Mouse (Mus musculus) urinary bladder, postnatal 25 days (tissue): ENCODE data around the gene Xylt2.
"Not testable (repeated sequence)": the region's sequence is repeated elsewhere in the genome, so short reads cannot be mapped to it uniquely, and the experiment has no call there.

Source experiments
- DNase-seq: peaks from one replicate; pipeline ENCODE4 v3.0.0; 2022; ENCODE audit warnings: low spot score

Xylt2 gene

GRCm38 (mm10) chr11:94676754-94677606 lies at the start of gene Xylt2:
Gene Xylt2 (minus strand): TSS chr11:94677515.
- peak; percentile 91 for DNase-seq

- DNase-seq, result no peak
Observed at GRCm38 (mm10) chr11:94719216-94719615, 41.9 kb upstream of the Xylt2 start.

- no peak for DNase-seq
Observed at GRCm38 (mm10) chr11:94718113-94718909, 41.0 kb upstream of the Xylt2 start.

- no peak for DNase-seq
Observed at GRCm38 (mm10) chr11:94717239-94717638, 39.9 kb upstream of the Xylt2 start.

GRCm38 (mm10) chr11:94716754-94717153 lies 39.4 kb upstream of the Xylt2 start:
- no peak for DNase-seq

- no peak for DNase-seq
Observed at GRCm38 (mm10) chr11:94715622-94716021, 38.3 kb upstream of the Xylt2 start.

GRCm38 (mm10) chr11:94713246-94713860 lies 36.0 kb upstream of the Xylt2 start:
- no peak for DNase-seq

GRCm38 (mm10) chr11:94704472-94704871 lies 27.2 kb upstream of the Xylt2 start, which contains the start of gene Gm11541:
Gene Gm11541 (minus strand): TSS chr11:94704499.
- DNase-seq, result no peak

GRCm38 (mm10) chr11:94704020-94704419 lies 26.7 kb upstream of the Xylt2 start:
- DNase-seq, result no peak

- DNase-seq, result no peak
Observed at GRCm38 (mm10) chr11:94702216-94702610, 24.9 kb upstream of the Xylt2 start.

- no peak for DNase-seq
Observed at GRCm38 (mm10) chr11:94701401-94702215, 24.3 kb upstream of the Xylt2 start.

- no peak for DNase-seq
Observed at GRCm38 (mm10) chr11:94699399-94699798, 22.1 kb upstream of the Xylt2 start.

- DNase-seq, result no peak
Observed at GRCm38 (mm10) chr11:94697703-94698464, 20.6 kb upstream of the Xylt2 start.

GRCm38 (mm10) chr11:94697140-94697539 lies 19.8 kb upstream of the Xylt2 start:
- DNase-seq, result no peak

GRCm38 (mm10) chr11:94695508-94695907 lies 18.2 kb upstream of the Xylt2 start:
- no peak for DNase-seq

- not testable (repeated sequence) for DNase-seq
Observed at GRCm38 (mm10) chr11:94692502-94692901, 15.2 kb upstream of the Xylt2 start.

- DNase-seq, result no peak
Observed at GRCm38 (mm10) chr11:94687178-94687577, 9.9 kb upstream of the Xylt2 start.

GRCm38 (mm10) chr11:94682427-94682826 lies 5.1 kb upstream of the Xylt2 start:
- DNase-seq, result no peak

- no peak for DNase-seq
Observed at GRCm38 (mm10) chr11:94681640-94682039, 4.3 kb upstream of the Xylt2 start.

GRCm38 (mm10) chr11:94680639-94681038 lies 3.3 kb upstream of the Xylt2 start:
- DNase-seq, result no peak

- no peak for DNase-seq
Observed at GRCm38 (mm10) chr11:94677607-94678145, 361 bp upstream of the Xylt2 start.
